Mouse (Mus musculus) forebrain, embryonic 16.5 days (tissue): ENCODE data around the gene Atl2. TPM values are rescaled to one million over a fixed set of nuclear protein-coding genes. Genes with fewer than 3 reads are reported as not detected.

ENCODE experiments used
- ATAC-seq: fragments of 200-750 bp; cut with Nextera tagmentation; 2 replicates; pipeline ENCODE4 v1.8.0; 2017; ENCODE audit warnings: mild to moderate bottlenecking, moderate library complexity
- H3K27ac ChIP-seq: fragments of 300-500 bp; sonication (generic); 2 replicates; pipeline ENCODE4 v1.5.1; 2014; ENCODE audit warnings: low read length, control low read depth
- H3K27me3 ChIP-seq: fragments of 300-500 bp; sonication (generic); replicated peaks from 2 replicates; pipeline ENCODE4 v1.6.1; 2014; ENCODE audit warnings: low read length; ENCODE audit not compliant: control insufficient read depth, insufficient read depth
- H3K36me3 ChIP-seq: fragments of 300-500 bp; sonication (generic); 2 replicates; pipeline ENCODE4 v1.6.1; 2014; ENCODE audit not compliant: control insufficient read depth, insufficient read depth
- H3K4me1 ChIP-seq: fragments of 300-500 bp; sonication (generic); replicated peaks from 2 replicates; pipeline ENCODE4 v1.6.1; 2014; ENCODE audit warnings: low read length; ENCODE audit not compliant: control insufficient read depth, insufficient read depth
- H3K4me2 ChIP-seq: fragments of 300-500 bp; sonication (generic); 2 replicates; pipeline ENCODE4 v1.6.1; 2014; ENCODE audit warnings: mild to moderate bottlenecking, low read length, control low read depth
- H3K4me3 ChIP-seq: fragments of 300-500 bp; sonication (generic); replicated peaks from 2 replicates; pipeline ENCODE4 v1.5.1; 2014; ENCODE audit warnings: mild to moderate bottlenecking, low read length, control low read depth
- H3K9ac ChIP-seq: fragments of 300-500 bp; sonication (generic); replicated peaks from 2 replicates; pipeline ENCODE4 v1.6.1; 2014; ENCODE audit warnings: low read depth, low read length, control low read depth
- H3K9me3 ChIP-seq: fragments of 300-500 bp; sonication (generic); 2 replicates; pipeline ENCODE4 v1.6.1; 2016; ENCODE audit warnings: low read length; ENCODE audit not compliant: control insufficient read depth
- WGBS: fragments of 180-500 bp; shearing (Covaris S2); extraction: QIAGEN DNeasy Blood & Tissue Kit; methylation state at CpG from one replicate; pipeline ENCODE4 v1.1.7; 2014; 5-methylcytosine and 5-hydroxymethylcytosine counted together
- polyA plus RNA-seq: library from polyadenylated mRNA; unstranded; fragments of >200 nt; fragmentation: Nextera tagmentation; extraction: Ambion mirVana; gene quantifications from 2 replicates; pipeline ENCODE4 v1.2.1, GENCODE M21; 2015

Gene Atl2
- polyA plus RNA-seq = 38.6 and 39.2 TPM in 2 replicates

- Histone ChIP-seq H3K36me3 (no peaks in the 10 kb centered on the region), H3K27me3 (0 out of 2 replicates have a peak, but pooled peaks cover 8% of the 10 kb centered on the region), H3K4me1 (peaks cover 12% of the 10 kb centered on the region), H3K4me2 (peak within 1 kb of the TSS; percentile 82), H3K9ac (peak within 1 kb of the TSS; percentile 87), H3K27ac (peak within 1 kb of the TSS; percentile 94), H3K9me3 (no peaks in the 10 kb centered on the region), H3K4me3 (peak within 1 kb of the TSS; percentile 85)
- WGBS = under 1% methylated on average over 51 of the region's 51 CpGs
- peak; percentile 92 for ATAC-seq
Measured at GRCm38 (mm10) chr17:79895911-79896423, at the start of gene Atl2. TSS of gene Atl2 (minus strand) at chr17:79896123.

- Histone ChIP-seq H3K4me3 (no peak overlapping the region), H3K4me1 (peaks cover 14% of the 10 kb centered on the region), H3K36me3 (no peaks in the 10 kb centered on the region), H3K27ac (no peak overlapping the region), H3K27me3 (no peaks in the 10 kb centered on the region), H3K9ac (no peak overlapping the region), H3K9me3 (no peaks in the 10 kb centered on the region), H3K4me2 (no peak overlapping the region)
- no peak for ATAC-seq
- WGBS = 88% methylated on average over 6 of the region's 6 CpGs
Measured at GRCm38 (mm10) chr17:79944851-79945250, 48.9 kb upstream of the Atl2 start.

- no peaks in the 10 kb centered on the region for H3K36me3 ChIP-seq
- H3K9ac ChIP-seq = no peak overlapping the region
- H3K27me3 ChIP-seq = no peaks in the 10 kb centered on the region
- no peaks in the 10 kb centered on the region for H3K9me3 ChIP-seq
- no peak overlapping the region for H3K4me3 ChIP-seq
- WGBS = 88% methylated on average over 5 of the region's 5 CpGs
- no peak for ATAC-seq
- peaks cover 2% of the 10 kb centered on the region; the same call in 1 of the 2 replicates for H3K4me1 ChIP-seq
- no peak overlapping the region for H3K27ac ChIP-seq
- no peak overlapping the region for H3K4me2 ChIP-seq
Measured at GRCm38 (mm10) chr17:79942418-79942817, 46.5 kb upstream of the Atl2 start.

GRCm38 (mm10) chr17:79939133-79939532 lies 43.2 kb upstream of the Atl2 start:
- 81% methylated on average over 3 of the region's 3 CpGs for WGBS
- no peak for ATAC-seq

GRCm38 (mm10) chr17:79937921-79938601 lies 42.1 kb upstream of the Atl2 start:
- H3K4me3 ChIP-seq = no peak overlapping the region
- no peaks in the 10 kb centered on the region for H3K9me3 ChIP-seq
- no peak overlapping the region for H3K9ac ChIP-seq
- no peak for ATAC-seq
- 63% methylated on average over 10 of the region's 10 CpGs for WGBS
- no peaks in the 10 kb centered on the region for H3K36me3 ChIP-seq
- peaks cover 2% of the 10 kb centered on the region; the same call in 1 of the 2 replicates for H3K4me1 ChIP-seq
- no peak overlapping the region for H3K27ac ChIP-seq
- H3K4me2 ChIP-seq = no peak overlapping the region
- H3K27me3 ChIP-seq = no peaks in the 10 kb centered on the region

More at GRCm38 (mm10) chr17:79939133-79939532, 43.2 kb upstream of the Atl2 start:
- Histone ChIP-seq H3K4me2 (no peak overlapping the region), H3K9me3 (no peaks in the 10 kb centered on the region), H3K36me3 (no peaks in the 10 kb centered on the region), H3K27ac (no peak overlapping the region), H3K27me3 (no peaks in the 10 kb centered on the region), H3K4me3 (no peak overlapping the region), H3K9ac (no peak overlapping the region), H3K4me1 (peaks cover 2% of the 10 kb centered on the region; the same call in 1 of the 2 replicates)

- H3K4me3 ChIP-seq = no peak overlapping the region
- H3K9me3 ChIP-seq = no peaks in the 10 kb centered on the region
- peaks cover 2% of the 10 kb centered on the region; the same call in 1 of the 2 replicates for H3K4me1 ChIP-seq
- H3K27me3 ChIP-seq = no peaks in the 10 kb centered on the region
- no peak overlapping the region for H3K27ac ChIP-seq
- H3K4me2 ChIP-seq = no peak overlapping the region
- 94% methylated on average over 15 of the region's 15 CpGs for WGBS
- H3K9ac ChIP-seq = no peak overlapping the region
- no peaks in the 10 kb centered on the region for H3K36me3 ChIP-seq
- ATAC-seq = no peak
Measured at GRCm38 (mm10) chr17:79934370-79934769, 38.4 kb upstream of the Atl2 start.

- peaks cover 2% of the 10 kb centered on the region; the same call in 1 of the 2 replicates for H3K4me1 ChIP-seq
- H3K9ac ChIP-seq = no peak overlapping the region
- no peak overlapping the region for H3K27ac ChIP-seq
- H3K4me2 ChIP-seq = no peak overlapping the region
- no peak for ATAC-seq
- no peaks in the 10 kb centered on the region for H3K9me3 ChIP-seq
- no peaks in the 10 kb centered on the region for H3K27me3 ChIP-seq
- 42% methylated on average over 5 of the region's 5 CpGs for WGBS
- no peak overlapping the region for H3K4me3 ChIP-seq
- no peaks in the 10 kb centered on the region for H3K36me3 ChIP-seq
Measured at GRCm38 (mm10) chr17:79932676-79933278, 36.9 kb upstream of the Atl2 start.

GRCm38 (mm10) chr17:79927110-79927509 lies 31.2 kb upstream of the Atl2 start:
- no peak overlapping the region for H3K4me3 ChIP-seq
- no peaks in the 10 kb centered on the region for H3K27me3 ChIP-seq
- 91% methylated on average over 2 of the region's 2 CpGs for WGBS
- no peaks in the 10 kb centered on the region for H3K36me3 ChIP-seq
- no peak overlapping the region for H3K4me2 ChIP-seq
- no peaks in the 10 kb centered on the region for H3K9me3 ChIP-seq
- no peaks in the 10 kb centered on the region for H3K4me1 ChIP-seq
- H3K27ac ChIP-seq = no peak overlapping the region
- H3K9ac ChIP-seq = no peak overlapping the region
- no peak for ATAC-seq

- Histone ChIP-seq H3K4me1 (no peaks in the 10 kb centered on the region), H3K27me3 (no peaks in the 10 kb centered on the region), H3K27ac (no peak overlapping the region), H3K4me3 (no peak overlapping the region), H3K4me2 (no peak overlapping the region), H3K36me3 (no peaks in the 10 kb centered on the region), H3K9me3 (no peaks in the 10 kb centered on the region), H3K9ac (no peak overlapping the region)
- 87% methylated on average over 3 of the region's 3 CpGs for WGBS
- ATAC-seq = no peak
Measured at GRCm38 (mm10) chr17:79926486-79926885, 30.6 kb upstream of the Atl2 start.
